Mouse (Mus musculus) ES-E14 (cell line): ENCODE measurements around the gene Hbq1b.

Source experiments
- CHD2 ChIP-seq: IDR thresholded peaks from 2 replicates; pipeline ENCODE4 v1.6.1; 2014; ENCODE audit warnings: mild to moderate bottlenecking, low read depth, low read length, inconsistent platforms
- HCFC1 ChIP-seq: IDR thresholded peaks from 2 replicates; pipeline ENCODE4 v1.6.1; 2012; ENCODE audit warnings: low read length, inconsistent platforms, borderline replicate concordance; ENCODE audit not compliant: insufficient read depth
- MAFK ChIP-seq: IDR thresholded peaks from 2 replicates; pipeline ENCODE4 v1.6.1; 2014; ENCODE audit warnings: mild to moderate bottlenecking, low read depth, low read length, inconsistent platforms; ENCODE audit not compliant: insufficient read depth
- ZC3H11A ChIP-seq: IDR thresholded peaks from 2 replicates; pipeline ENCODE4 v1.6.1; 2012; ENCODE audit warnings: low read depth, mild to moderate bottlenecking, inconsistent platforms, low read length, borderline replicate concordance
- ZNF384 ChIP-seq: IDR thresholded peaks from 2 replicates; pipeline ENCODE4 v1.6.1; 2012; ENCODE audit warnings: low read depth, low read length, inconsistent platforms

DNA sequence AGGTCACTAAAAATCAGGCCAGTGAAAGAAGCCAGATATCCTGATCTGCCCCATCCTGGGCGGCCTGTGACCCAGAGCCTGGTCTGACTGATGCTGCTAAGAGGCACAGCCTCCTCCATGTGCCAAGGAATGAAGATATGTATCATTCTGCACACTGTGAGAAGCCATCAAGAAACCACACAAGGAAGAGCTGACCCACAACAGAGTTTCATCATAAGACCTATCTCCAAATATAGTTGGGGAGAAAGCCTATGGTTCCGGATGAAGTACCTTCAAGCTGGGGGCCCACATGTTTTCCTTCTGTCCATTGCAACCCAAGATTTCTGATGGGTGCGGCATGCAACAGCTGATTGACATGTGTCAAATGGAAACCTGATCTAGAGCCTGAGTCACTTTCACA lies 29.2 kb downstream of the Hbq1b start:
- TF ChIP-seq HCFC1: no peak
- TF ChIP-seq CHD2: no peak
- no peak for TF ChIP-seq ZC3H11A
- TF ChIP-seq MAFK: no peak
- no peak for TF ChIP-seq ZNF384
